Mouse (Mus musculus) G1E (cell line): ENCODE data around the gene Aldh9a1.

ENCODE experiments used
- CTCF ChIP-seq: IDR thresholded peaks from 2 replicates; pipeline ENCODE4 v1.5.1; 2012; ENCODE audit warnings: low read depth, low read length, inconsistent platforms, mixed read lengths
- GATA1 ChIP-seq: IDR thresholded peaks from 2 replicates; pipeline ENCODE4 v1.6.1; 2012; ENCODE audit warnings: borderline replicate concordance, low read length, inconsistent platforms, mixed read lengths
- GATA2 ChIP-seq: IDR thresholded peaks from 2 replicates; pipeline ENCODE4 v1.6.1; 2012; ENCODE audit warnings: low read depth, low read length, inconsistent platforms, borderline replicate concordance
- POLR2AphosphoS5 ChIP-seq: IDR thresholded peaks from 2 replicates; pipeline ENCODE4 v1.6.1; 2012; ENCODE audit warnings: low read depth, low read length, inconsistent platforms; ENCODE audit not compliant: insufficient replicate concordance
- TAL1 ChIP-seq: conservative IDR thresholded peaks from 2 replicates; pipeline ENCODE4 v1.6.1; 2012; ENCODE audit warnings: low read depth, low read length, inconsistent platforms, mixed read lengths

DNA sequence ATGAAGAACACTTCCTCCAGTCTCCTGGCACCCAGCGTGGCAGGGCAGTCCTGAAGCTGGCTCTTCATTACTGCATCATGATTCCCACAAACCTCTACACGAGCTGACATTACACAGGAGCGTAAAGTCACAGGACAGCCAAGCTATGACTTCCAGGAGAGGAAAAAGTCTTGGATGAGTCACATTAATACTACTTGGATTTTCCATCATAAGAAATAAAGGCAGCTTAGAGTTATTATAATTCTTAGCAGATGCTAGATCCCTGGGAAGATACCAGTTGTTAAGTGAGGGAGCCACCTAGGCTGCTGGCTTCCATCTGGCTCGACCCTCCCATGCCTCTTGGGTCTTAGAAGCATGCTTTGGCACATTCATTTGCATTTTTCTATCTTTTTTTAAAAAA is 40.6 kb downstream of the Aldh9a1 start:
- no peak for TF ChIP-seq TAL1
- TF ChIP-seq CTCF = no peak
- no peak for TF ChIP-seq GATA1
- TF ChIP-seq POLR2AphosphoS5 = no peak
- TF ChIP-seq GATA2 = no peak
